In the genomic region with DNA sequence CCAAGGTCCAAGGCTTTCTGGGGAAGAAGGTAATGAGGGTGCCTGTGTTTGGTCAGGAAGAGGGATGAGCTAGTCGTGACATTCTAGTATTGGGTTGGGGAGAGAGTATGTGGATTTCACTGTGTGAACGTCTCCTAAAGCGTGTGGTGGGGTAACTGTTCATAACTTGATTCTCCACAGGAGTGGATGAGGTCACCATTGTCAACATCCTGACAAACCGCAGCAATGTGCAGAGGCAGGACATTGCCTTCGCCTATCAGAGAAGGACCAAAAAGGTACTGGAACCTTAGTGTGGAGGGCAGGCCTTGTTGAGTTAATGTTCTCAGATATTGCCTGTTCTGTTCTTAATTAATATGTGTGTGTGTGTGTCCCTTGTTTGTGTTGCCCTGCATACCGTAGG, we compare ENCODE assay signal across 27 mouse cellular contexts. TPM values are rescaled to one million over a fixed set of nuclear protein-coding genes. Genes with fewer than 3 reads are reported as not detected.
A peak's percentile ranks its signal among the peaks of the same experiment; 100 is the strongest.
DNase-seq lines count a peak whose midpoint lies in the region; ATAC-seq and TF ChIP-seq lines count a peak whose summit lies in the region.
"Had no signal": no experiment of that assay in that cellular context is flagged by ENCODE, and none has a peak within 500 bp of the region (broad histone marks: within the 10 kb centered on the region; RNA-seq: fewer than 3 reads in every experiment).

No protein-coding gene starts in this region.

- no peak overlapping the region for H3K4me3 ChIP-seq in heart, embryonic 15.5 days
- H3K4me3 ChIP-seq in heart, adult 2 months, result no peak overlapping the region
- no peak overlapping the region for H3K4me3 ChIP-seq in lung, postnatal 0 days (ENCODE audit: low read depth, low read length)
- H3K4me3 ChIP-seq in embryonic fibroblast, embryonic 13.5 days (ENCODE audit: insufficient read depth, low read length), result no peak overlapping the region
- no peak overlapping the region for H3K4me3 ChIP-seq in thymus, adult 2 months (ENCODE audit: control insufficient read depth, insufficient read depth, low read length)
- H3K4me3 ChIP-seq: embryonic facial prominence, embryonic 13.5 days; heart, embryonic 13.5 days had no signal

- no peak overlapping the region for H3K4me2 ChIP-seq in heart, embryonic 15.5 days
- no peak overlapping the region for H3K4me2 ChIP-seq in lung, postnatal 0 days (replicated peaks; ENCODE audit: low read depth, low read length)
- H3K4me2 ChIP-seq: embryonic facial prominence, embryonic 13.5 days; heart, embryonic 13.5 days; hindbrain, embryonic 14.5 days had no signal

- no peak for TF ChIP-seq POLR2A in heart, adult 2 months (IDR thresholded peaks at IDR 0.05; ENCODE audit: insufficient read depth, low read depth, low read length)
- TF ChIP-seq POLR2A in embryonic fibroblast, embryonic 13.5 days (IDR thresholded peaks at IDR 0.05; ENCODE audit: low read depth, low read length), result no peak
- TF ChIP-seq POLR2A in thymus, adult 2 months (IDR thresholded peaks at IDR 0.05; ENCODE audit: control insufficient read depth, extremely low read depth, insufficient read depth, low read length, poor library complexity), result no peak

- no peaks in the 10 kb centered on the region for H3K9me3 ChIP-seq in heart, embryonic 15.5 days (replicated peaks)
- H3K9me3 ChIP-seq in lung, postnatal 0 days (ENCODE audit: low read length), result no peaks in the 10 kb centered on the region
- H3K9me3 ChIP-seq: embryonic facial prominence, embryonic 13.5 days; heart, embryonic 13.5 days had no signal

- no peak overlapping the region for H3K9ac ChIP-seq in heart, embryonic 15.5 days
- no peak overlapping the region for H3K9ac ChIP-seq in heart, adult 2 months (ENCODE audit: low read depth, low read length)
- no peak overlapping the region for H3K9ac ChIP-seq in lung, postnatal 0 days (replicated peaks; ENCODE audit: low read depth)
- H3K9ac ChIP-seq: embryonic facial prominence, embryonic 13.5 days; forebrain, postnatal 0 days; hindbrain, embryonic 14.5 days had no signal

- ATAC-seq in heart, embryonic 15.5 days (replicated peaks; ENCODE audit: insufficient number of reproducible peaks, insufficient read depth, low FRiP score, low read depth), result no peak
- ATAC-seq in lung, postnatal 0 days, result no peak
- ATAC-seq: CD4-positive, CD25-positive, alpha-beta regulatory T cell, adult 4 months; forebrain, embryonic 14.5 days; forebrain, postnatal 0 days; hindbrain, postnatal 0 days; inflammation-experienced regulatory T-cells, adult 6 months; intestine, embryonic 16.5 days had no signal

- TF ChIP-seq EP300 in heart, adult 2 months (IDR thresholded peaks at IDR 0.05; ENCODE audit: insufficient read depth, low read depth, low read length), result no peak
- TF ChIP-seq EP300 in lung, postnatal 0 days (IDR thresholded peaks at IDR 0.05), result no peak

- TF ChIP-seq CTCF in heart, adult 2 months (IDR thresholded peaks at IDR 0.05), result no peak
- no peak for TF ChIP-seq CTCF in lung, postnatal 0 days (IDR thresholded peaks at IDR 0.05)
- no peak for TF ChIP-seq CTCF in embryonic fibroblast, embryonic 13.5 days (IDR thresholded peaks at IDR 0.05; ENCODE audit: borderline replicate concordance, insufficient read depth, low read length)
- no peak for TF ChIP-seq CTCF in thymus, adult 2 months (IDR thresholded peaks at IDR 0.05; ENCODE audit: borderline replicate concordance, control insufficient read depth, extremely low read depth, insufficient read depth, low read length, poor library complexity)

- 56% methylated on average over 6 of the region's 6 CpGs for WGBS in heart, embryonic 15.5 days
- 66% methylated on average over 6 of the region's 6 CpGs for WGBS in heart, adult 2 months
- 68% methylated on average over 6 of the region's 6 CpGs for whole genome bisulfite sequencing in lung, postnatal 0 days
- WGBS in thymus, adult 2 months, result 96% methylated on average over 6 of the region's 6 CpGs

- H3K27me3 ChIP-seq in heart, embryonic 15.5 days, result no peaks in the 10 kb centered on the region
- H3K27me3 ChIP-seq in heart, adult 2 months (ENCODE audit: control insufficient read depth, insufficient read depth, low read length), result no peaks in the 10 kb centered on the region
- no peaks in the 10 kb centered on the region for H3K27me3 ChIP-seq in lung, postnatal 0 days (replicated peaks; ENCODE audit: insufficient read depth, low read length)
- no peaks in the 10 kb centered on the region for H3K27me3 ChIP-seq in thymus, adult 2 months (ENCODE audit: control insufficient read depth, insufficient read depth, low read length)
- H3K27me3 ChIP-seq: embryonic facial prominence, embryonic 13.5 days; heart, embryonic 13.5 days had no signal

- H3K4me1 ChIP-seq in heart, embryonic 15.5 days (replicated peaks), result peaks cover 66% of the 10 kb centered on the region
- peaks cover 40% of the 10 kb centered on the region for H3K4me1 ChIP-seq in heart, adult 2 months (ENCODE audit: control insufficient read depth, insufficient read depth, low read length)
- peaks cover 15% of the 10 kb centered on the region for H3K4me1 ChIP-seq in lung, postnatal 0 days (ENCODE audit: insufficient read depth, low read depth, low read length)
- H3K4me1 ChIP-seq in embryonic fibroblast, embryonic 13.5 days (ENCODE audit: control insufficient read depth, insufficient read depth, low read length), result peaks cover 41% of the 10 kb centered on the region
- peaks cover 27% of the 10 kb centered on the region for H3K4me1 ChIP-seq in thymus, adult 2 months (replicated peaks; ENCODE audit: control insufficient read depth, insufficient read depth, low read length)

- intact Hi-C loops in heart, adult 2 months (cut with DNase I), result loop anchor here (5.0 kb wide), 1 partner anchor 34 kb away; no protein-coding TSS in a partner anchor

- 0 out of 2 replicates have a peak overlapping the region, but pooled peaks have one; percentile 5 for H3K27ac ChIP-seq in heart, embryonic 15.5 days
- no peak overlapping the region for H3K27ac ChIP-seq in heart, adult 2 months
- H3K27ac ChIP-seq in lung, postnatal 0 days (ENCODE audit: low read length), result no peak overlapping the region
- peak overlapping the region; percentile 7; the same call in 1 of the 2 replicates for H3K27ac ChIP-seq in embryonic fibroblast, embryonic 13.5 days (ENCODE audit: insufficient read depth, low read length)
- no peak overlapping the region for H3K27ac ChIP-seq in thymus, adult 2 months (ENCODE audit: control insufficient read depth, insufficient read depth, low read length)
- H3K27ac ChIP-seq: embryonic facial prominence, embryonic 13.5 days; hindbrain, embryonic 14.5 days; hindbrain, postnatal 0 days had no signal

- H3K79me2 ChIP-seq in heart, adult 2 months (replicated peaks; ENCODE audit: control insufficient read depth, insufficient read depth, low read length), result no peaks in the 10 kb centered on the region

- H3K36me3 ChIP-seq in heart, embryonic 15.5 days, result peaks cover 32% of the 10 kb centered on the region
- H3K36me3 ChIP-seq in heart, adult 2 months (ENCODE audit: control insufficient read depth, insufficient read depth, low read length), result peaks cover 26% of the 10 kb centered on the region
- peaks cover 32% of the 10 kb centered on the region; the same call in 1 of the 2 replicates for H3K36me3 ChIP-seq in lung, postnatal 0 days (ENCODE audit: insufficient read depth, low read length)
- H3K36me3 ChIP-seq in thymus, adult 2 months (ENCODE audit: control insufficient read depth, insufficient read depth, low read length), result peaks cover 41% of the 10 kb centered on the region

- no peak for DNase-seq in heart, adult 2 months
- peak; percentile 61 for DNase-seq in lung, postnatal 0 days (ENCODE audit: low spot score)
- DNase-seq in lung, postnatal 25 days (ENCODE audit: low spot score), result no peak
- DNase-seq in 416B (ENCODE audit: low read depth), result peak; percentile 26
- no peak for DNase-seq in thymus, adult 2 months
- DNase-seq in right cerebral cortex, postnatal 4 days, result no peak
- DNase-seq: adrenal gland, adult 2 months; adrenal gland, postnatal 14 days; B cell, adult 2 months; cerebellum, adult 11 months; cerebellum, adult 2 months; cerebellum, adult 9-11 months; cerebellum, postnatal 25 days; forebrain, postnatal 0 days; gastrocnemius, postnatal 36 days; heart, postnatal 14 days; heart, postnatal 4 days had no signal

RNA-seq across cellular contexts. Expression of gene Anxa2, which starts 22.5 kb away (rescaled TPM):
- 544 and 629 TPM in 2 replicates for polyA plus RNA-seq in heart, embryonic 15.5 days (2015; fragmentation: Nextera tagmentation; extraction: Ambion mirVana)
- total RNA-seq in heart, adult 2 months (2021), result 10 to 100 TPM; 59.7 to 72.5 TPM
- 97.4 and 123 TPM in 2 replicates for polyA plus RNA-seq in heart, adult 2 months (2012; rRNA removed)
- 1,095 and 1,144 TPM in 2 replicates for polyA plus RNA-seq in lung, postnatal 0 days (2015; fragmentation: Nextera tagmentation; extraction: Ambion mirVana)
- polyA plus RNA-seq in embryonic fibroblast, embryonic 13.5 days (2011; ENCODE audit: insufficient read length, low read depth, missing spikeins), result 1,213 and 1,412 TPM in 2 replicates
- polyA plus RNA-seq in thymus, adult 2 months (2012; rRNA removed), result 409 and 412 TPM in 2 replicates

Comparison
In these comparisons a context has a peak if more than half of its experiments do, and no peak if none do; other contexts are left out.
1. H3K27ac ChIP-seq: peak in heart, embryonic 15.5 days (single experiment) and embryonic fibroblast, embryonic 13.5 days (single experiment); none in heart, adult 2 months (single experiment), lung, postnatal 0 days (single experiment) and thymus, adult 2 months (single experiment).
2. DNase-seq: peak in lung, postnatal 0 days (single experiment) and 416B (single experiment); none in heart, adult 2 months (0 of 2), lung, postnatal 25 days (single experiment), thymus, adult 2 months (single experiment) and right cerebral cortex, postnatal 4 days (single experiment).